In genomic region chr8:126908805-126909204, GRCm38 (mm10) we compare ENCODE assay signal across 11 mouse cellular contexts. TPM values are rescaled to one million over a fixed set of nuclear protein-coding genes. Genes with fewer than 3 reads are reported as not detected.
A peak's percentile ranks its signal among the peaks of the same experiment; 100 is the strongest.
DNase-seq lines count a peak whose midpoint lies in the region; ATAC-seq lines count a peak whose summit lies in the region.
"Had no signal": no experiment of that assay in that cellular context is flagged by ENCODE, and none has a peak within 500 bp of the region (broad histone marks: within the 10 kb centered on the region; RNA-seq: fewer than 3 reads in every experiment).

No protein-coding gene starts in this region.

- 56% methylated on average over 6 of the region's 6 CpGs for WGBS in kidney, embryonic 16.5 days
- 68% methylated on average over 6 of the region's 6 CpGs for WGBS in kidney, embryonic 15.5 days
- 82% methylated on average over 6 of the region's 6 CpGs for WGBS in forebrain, embryonic 14.5 days

- DNase-seq in NIH3T3 (ENCODE audit: low read depth), result peak; percentile 5
- peak; percentile 32 for DNase-seq in kidney, postnatal 14 days
- DNase-seq in forebrain, embryonic 14.5 days (ENCODE audit: low spot score), result no peak
- DNase-seq in gastrocnemius, adult 18-20 months (ENCODE audit: low spot score), result no peak
- DNase-seq: cerebellum, adult 9-10 months had no signal

- peak; percentile 17; the same call in 1 of the 2 replicates for ATAC-seq in kidney, embryonic 16.5 days (ENCODE audit: low FRiP score, low TSS enrichment)
- no peak for ATAC-seq in kidney, embryonic 15.5 days (replicated peaks; ENCODE audit: low FRiP score)
- peak; percentile 88 for ATAC-seq in megakaryocyte progenitor cell, adult 5-6 weeks (replicated peaks; ENCODE audit: poor library complexity)
- ATAC-seq in forebrain, embryonic 14.5 days, result no peak
- no peak for ATAC-seq in erythroblast, adult 5-6 weeks (replicated peaks; ENCODE audit: low FRiP score, poor library complexity, severe bottlenecking)
- ATAC-seq: forebrain, embryonic 15.5 days had no signal

- no peaks in the 10 kb centered on the region for H3K9me3 ChIP-seq in kidney, embryonic 16.5 days (ENCODE audit: low read length)
- H3K9me3 ChIP-seq in kidney, embryonic 15.5 days (replicated peaks), result no peaks in the 10 kb centered on the region
- no peaks in the 10 kb centered on the region for H3K9me3 ChIP-seq in forebrain, embryonic 14.5 days (replicated peaks; ENCODE audit: control insufficient read depth, low read length)
- H3K9me3 ChIP-seq: forebrain, embryonic 15.5 days had no signal

- H3K27ac ChIP-seq in kidney, embryonic 16.5 days (ENCODE audit: low read length), result no peak overlapping the region
- H3K27ac ChIP-seq in kidney, embryonic 15.5 days, result no peak overlapping the region
- no peak overlapping the region for H3K27ac ChIP-seq in forebrain, embryonic 14.5 days (ENCODE audit: low read depth, low read length)
- H3K27ac ChIP-seq: forebrain, embryonic 15.5 days; hindbrain, embryonic 14.5 days had no signal

- no peak overlapping the region for H3K4me3 ChIP-seq in kidney, embryonic 16.5 days (ENCODE audit: low read length)
- no peak overlapping the region for H3K4me3 ChIP-seq in kidney, embryonic 15.5 days (replicated peaks)
- H3K4me3 ChIP-seq in forebrain, embryonic 14.5 days (ENCODE audit: low read depth, low read length), result no peak overlapping the region
- H3K4me3 ChIP-seq: forebrain, embryonic 15.5 days had no signal

- H3K9ac ChIP-seq in kidney, embryonic 16.5 days (replicated peaks; ENCODE audit: low read length), result no peak overlapping the region
- no peak overlapping the region for H3K9ac ChIP-seq in kidney, embryonic 15.5 days
- no peak overlapping the region for H3K9ac ChIP-seq in forebrain, embryonic 14.5 days (ENCODE audit: low read length)
- H3K9ac ChIP-seq: forebrain, embryonic 15.5 days; hindbrain, embryonic 14.5 days had no signal

- no peaks in the 10 kb centered on the region for H3K27me3 ChIP-seq in kidney, embryonic 16.5 days (ENCODE audit: insufficient read depth, low read length)
- H3K27me3 ChIP-seq in kidney, embryonic 15.5 days, result no peaks in the 10 kb centered on the region
- H3K27me3 ChIP-seq in forebrain, embryonic 14.5 days (replicated peaks; ENCODE audit: control insufficient read depth, insufficient read depth, low read length), result no peaks in the 10 kb centered on the region
- H3K27me3 ChIP-seq: forebrain, embryonic 15.5 days had no signal

- H3K4me1 ChIP-seq in kidney, embryonic 16.5 days (ENCODE audit: insufficient read depth, low read length), result peaks cover 31% of the 10 kb centered on the region
- H3K4me1 ChIP-seq in kidney, embryonic 15.5 days, result peaks cover 28% of the 10 kb centered on the region
- peaks cover 5% of the 10 kb centered on the region for H3K4me1 ChIP-seq in forebrain, embryonic 14.5 days (ENCODE audit: control insufficient read depth, insufficient read depth, low read length)

- H3K36me3 ChIP-seq in kidney, embryonic 16.5 days (ENCODE audit: insufficient read depth, low read length), result no peaks in the 10 kb centered on the region
- H3K36me3 ChIP-seq in kidney, embryonic 15.5 days, result no peaks in the 10 kb centered on the region
- H3K36me3 ChIP-seq in forebrain, embryonic 14.5 days (ENCODE audit: control insufficient read depth, insufficient read depth, low read length), result no peaks in the 10 kb centered on the region
- H3K36me3 ChIP-seq: forebrain, embryonic 15.5 days had no signal

- no peak overlapping the region for H3K4me2 ChIP-seq in kidney, embryonic 16.5 days (replicated peaks; ENCODE audit: low read depth, low read length)
- no peak overlapping the region for H3K4me2 ChIP-seq in kidney, embryonic 15.5 days
- H3K4me2 ChIP-seq in forebrain, embryonic 14.5 days (ENCODE audit: low read length), result no peak overlapping the region
- H3K4me2 ChIP-seq: forebrain, embryonic 15.5 days; hindbrain, embryonic 14.5 days had no signal

RNA-seq across cellular contexts. Expression of gene Tomm20, which starts 36.8 kb away (rescaled TPM):
- polyA plus RNA-seq in kidney, embryonic 16.5 days (2015; fragmentation: Nextera tagmentation; extraction: Ambion mirVana), result 258 and 264 TPM in 2 replicates
- polyA plus RNA-seq in kidney, embryonic 15.5 days (2015; fragmentation: Nextera tagmentation; extraction: Ambion mirVana), result 244 and 246 TPM in 2 replicates
- 118 and 141 TPM in 2 replicates for total RNA-seq in megakaryocyte progenitor cell, adult 5-6 weeks (2015)
- total RNA-seq in megakaryocyte progenitor cell, adult 5-6 weeks (2017), result 182 and 238 TPM in 2 replicates
- polyA plus RNA-seq in forebrain, embryonic 14.5 days (2014; fragmentation: Nextera tagmentation; extraction: Ambion mirVana), result 218 and 229 TPM in 2 replicates
- 100 to 1,000 TPM in 1 of 2 experiments, 10 to 100 TPM in 1; 98.0 to 115 TPM for total RNA-seq in gastrocnemius, adult 18-20 months (2021)
- total RNA-seq in erythroblast, adult 5-6 weeks (2015; ENCODE audit: low replicate concordance), result 14.4 and 15.8 TPM in 2 replicates
- total RNA-seq in erythroblast, adult 5-6 weeks (2017; ENCODE audit: low replicate concordance), result 42.5 and 56.2 TPM in 2 replicates

Comparison
In these comparisons a context has a peak if more than half of its experiments do, and no peak if none do; other contexts are left out.
1. ATAC-seq: peak in kidney, embryonic 16.5 days (single experiment) and megakaryocyte progenitor cell, adult 5-6 weeks (single experiment); none in kidney, embryonic 15.5 days (single experiment), forebrain, embryonic 14.5 days (single experiment) and erythroblast, adult 5-6 weeks (single experiment).
2. DNase-seq: peak in NIH3T3 (single experiment) and kidney, postnatal 14 days (single experiment); none in forebrain, embryonic 14.5 days (single experiment) and gastrocnemius, adult 18-20 months (single experiment).